Mouse (Mus musculus): ENCODE data around the gene Rasgef1c. TPM values are rescaled to one million over a fixed set of nuclear protein-coding genes. Genes with fewer than 3 reads are reported as not detected.

The Rasgef1c gene
- polyA plus RNA-seq, 1 experiment from 2014 or later: 0.30 TPM

GRCm38 (mm10) chr11:49958017-49958416, 56.4 kb downstream of the Rasgef1c start:
- Histone ChIP-seq H3K4me3 (ENCODE audit: low read length) (no peak overlapping the region), H3K9ac (replicated peaks; ENCODE audit: low read length) (no peak overlapping the region), H3K36me3 (ENCODE audit: insufficient read depth, low read length) (no peaks in the 10 kb centered on the region), H3K27ac (ENCODE audit: low read length) (no peak overlapping the region), H3K4me1 (ENCODE audit: insufficient read depth, low read length) (no peaks in the 10 kb centered on the region), H3K9me3 (ENCODE audit: low read length) (no peaks in the 10 kb centered on the region), H3K4me2 (replicated peaks; ENCODE audit: low read depth, low read length) (no peak overlapping the region), H3K27me3 (ENCODE audit: insufficient read depth, low read length) (peaks cover 11% of the 10 kb centered on the region; the same call in 1 of the 2 replicates)
- 88% methylated on average over 10 of the region's 10 CpGs for WGBS
- no peak for ATAC-seq (ENCODE audit: low FRiP score, low TSS enrichment)

DNA sequence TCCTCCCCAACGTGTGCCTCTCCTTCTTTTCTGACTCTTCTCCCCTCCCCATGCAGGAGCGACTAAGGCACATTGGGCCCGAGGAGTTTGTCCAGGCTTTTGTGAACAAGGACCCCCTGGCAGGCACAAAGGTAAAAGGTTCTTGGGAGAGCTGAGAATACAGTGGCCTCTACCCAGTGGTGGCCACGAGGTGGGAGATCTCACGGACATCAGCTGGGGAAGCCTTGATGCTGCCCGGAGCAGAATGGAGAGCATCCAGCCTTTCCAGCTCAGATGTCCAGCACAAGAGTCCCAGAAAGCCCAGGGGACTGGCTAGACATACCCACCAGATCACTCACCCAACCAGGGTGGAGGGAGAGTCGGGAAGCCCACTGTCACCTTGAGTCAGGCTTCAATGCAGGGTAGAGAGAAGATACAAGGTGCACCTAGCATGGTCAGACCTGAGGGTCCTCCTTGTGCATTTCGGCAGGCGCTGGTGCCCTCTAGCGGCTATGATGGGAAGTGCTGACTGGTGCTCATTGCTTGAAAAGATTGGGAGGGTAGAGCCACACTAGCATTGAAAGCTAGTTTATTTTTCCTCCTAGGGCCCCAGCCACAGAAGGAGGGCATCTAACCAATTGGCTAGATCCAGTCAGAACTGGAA, 59.6 kb downstream of the Rasgef1c start:
- no peak overlapping the region for H3K4me2 ChIP-seq (replicated peaks; ENCODE audit: low read depth, low read length)
- ATAC-seq (ENCODE audit: low FRiP score, low TSS enrichment): peak; percentile 59; the same call in 1 of the 2 replicates
- 0 out of 2 replicates have a peak, but pooled peaks cover 3% of the 10 kb centered on the region for H3K27me3 ChIP-seq (ENCODE audit: insufficient read depth, low read length)
- no peak overlapping the region for H3K9ac ChIP-seq (replicated peaks; ENCODE audit: low read length)
- WGBS: 34% methylated on average over 10 of the region's 10 CpGs
- no peaks in the 10 kb centered on the region for H3K4me1 ChIP-seq (ENCODE audit: insufficient read depth, low read length)
- no peaks in the 10 kb centered on the region for H3K9me3 ChIP-seq (ENCODE audit: low read length)
- H3K4me3 ChIP-seq (ENCODE audit: low read length): no peak overlapping the region
- H3K36me3 ChIP-seq (ENCODE audit: insufficient read depth, low read length): no peaks in the 10 kb centered on the region
- H3K27ac ChIP-seq (ENCODE audit: low read length): no peak overlapping the region

DNA sequence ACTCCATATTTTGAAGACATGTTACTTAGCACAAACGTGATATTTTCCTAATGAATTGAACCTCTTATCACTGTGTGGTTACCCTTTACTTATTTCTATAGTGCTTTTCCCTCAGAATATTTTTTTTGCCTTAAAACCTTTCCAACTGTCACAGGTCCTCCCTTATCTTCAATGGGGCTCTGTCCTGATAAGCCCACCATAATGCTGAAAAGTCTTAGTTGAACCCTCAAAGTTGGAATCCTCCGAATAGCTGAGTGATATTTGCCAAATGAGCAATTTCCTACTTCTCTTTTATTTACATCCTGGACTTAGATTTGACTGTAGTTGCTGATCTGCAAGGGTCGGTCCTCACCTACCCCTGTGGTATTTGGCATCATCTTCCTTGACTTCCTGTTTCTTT, 63.7 kb downstream of the Rasgef1c start:
- Histone ChIP-seq H3K9ac (replicated peaks; ENCODE audit: low read length) (no peak overlapping the region), H3K4me3 (ENCODE audit: low read length) (no peak overlapping the region), H3K27ac (ENCODE audit: low read length) (no peak overlapping the region), H3K27me3 (ENCODE audit: insufficient read depth, low read length) (0 out of 2 replicates have a peak, but pooled peaks cover 3% of the 10 kb centered on the region), H3K4me2 (replicated peaks; ENCODE audit: low read depth, low read length) (no peak overlapping the region), H3K4me1 (ENCODE audit: insufficient read depth, low read length) (no peaks in the 10 kb centered on the region), H3K9me3 (ENCODE audit: low read length) (no peaks in the 10 kb centered on the region), H3K36me3 (ENCODE audit: insufficient read depth, low read length) (no peaks in the 10 kb centered on the region)
- ATAC-seq (ENCODE audit: low FRiP score, low TSS enrichment): no peak
- WGBS: 68% methylated on average over 3 of the region's 3 CpGs

- ATAC-seq (ENCODE audit: low FRiP score, low TSS enrichment): no peak
- 88% methylated on average over 2 of the region's 2 CpGs for WGBS
Measured at GRCm38 (mm10) chr11:49969692-49970091, 68.1 kb downstream of the Rasgef1c start.

GRCm38 (mm10) chr11:49973657-49974340, 72.2 kb downstream of the Rasgef1c start:
- Histone ChIP-seq H3K9me3 (ENCODE audit: low read length) (no peaks in the 10 kb centered on the region), H3K27ac (ENCODE audit: low read length) (no peak overlapping the region), H3K4me2 (replicated peaks; ENCODE audit: low read depth, low read length) (no peak overlapping the region), H3K9ac (replicated peaks; ENCODE audit: low read length) (no peak overlapping the region), H3K27me3 (ENCODE audit: insufficient read depth, low read length) (no peaks in the 10 kb centered on the region), H3K36me3 (ENCODE audit: insufficient read depth, low read length) (no peaks in the 10 kb centered on the region), H3K4me3 (ENCODE audit: low read length) (no peak overlapping the region), H3K4me1 (ENCODE audit: insufficient read depth, low read length) (no peaks in the 10 kb centered on the region)
- 86% methylated on average over 10 of the region's 10 CpGs for WGBS
- no peak for ATAC-seq (ENCODE audit: low FRiP score, low TSS enrichment)

More at GRCm38 (mm10) chr11:49969692-49970091, 68.1 kb downstream of the Rasgef1c start:
- Histone ChIP-seq H3K4me1 (ENCODE audit: insufficient read depth, low read length) (no peaks in the 10 kb centered on the region), H3K4me2 (replicated peaks; ENCODE audit: low read depth, low read length) (no peak overlapping the region), H3K36me3 (ENCODE audit: insufficient read depth, low read length) (no peaks in the 10 kb centered on the region), H3K9ac (replicated peaks; ENCODE audit: low read length) (no peak overlapping the region), H3K27me3 (ENCODE audit: insufficient read depth, low read length) (no peaks in the 10 kb centered on the region), H3K9me3 (ENCODE audit: low read length) (no peaks in the 10 kb centered on the region), H3K4me3 (ENCODE audit: low read length) (no peak overlapping the region), H3K27ac (ENCODE audit: low read length) (no peak overlapping the region)

GRCm38 (mm10) chr11:49974675-49975074, 73.0 kb downstream of the Rasgef1c start:
- Histone ChIP-seq H3K9me3 (ENCODE audit: low read length) (no peaks in the 10 kb centered on the region), H3K9ac (replicated peaks; ENCODE audit: low read length) (no peak overlapping the region), H3K4me3 (ENCODE audit: low read length) (no peak overlapping the region), H3K36me3 (ENCODE audit: insufficient read depth, low read length) (no peaks in the 10 kb centered on the region), H3K4me1 (ENCODE audit: insufficient read depth, low read length) (no peaks in the 10 kb centered on the region), H3K27me3 (ENCODE audit: insufficient read depth, low read length) (no peaks in the 10 kb centered on the region), H3K27ac (ENCODE audit: low read length) (no peak overlapping the region), H3K4me2 (replicated peaks; ENCODE audit: low read depth, low read length) (no peak overlapping the region)
- no peak for ATAC-seq (ENCODE audit: low FRiP score, low TSS enrichment)
- whole genome bisulfite sequencing: 61% methylated on average over 1 of the region's 1 CpGs

DNA sequence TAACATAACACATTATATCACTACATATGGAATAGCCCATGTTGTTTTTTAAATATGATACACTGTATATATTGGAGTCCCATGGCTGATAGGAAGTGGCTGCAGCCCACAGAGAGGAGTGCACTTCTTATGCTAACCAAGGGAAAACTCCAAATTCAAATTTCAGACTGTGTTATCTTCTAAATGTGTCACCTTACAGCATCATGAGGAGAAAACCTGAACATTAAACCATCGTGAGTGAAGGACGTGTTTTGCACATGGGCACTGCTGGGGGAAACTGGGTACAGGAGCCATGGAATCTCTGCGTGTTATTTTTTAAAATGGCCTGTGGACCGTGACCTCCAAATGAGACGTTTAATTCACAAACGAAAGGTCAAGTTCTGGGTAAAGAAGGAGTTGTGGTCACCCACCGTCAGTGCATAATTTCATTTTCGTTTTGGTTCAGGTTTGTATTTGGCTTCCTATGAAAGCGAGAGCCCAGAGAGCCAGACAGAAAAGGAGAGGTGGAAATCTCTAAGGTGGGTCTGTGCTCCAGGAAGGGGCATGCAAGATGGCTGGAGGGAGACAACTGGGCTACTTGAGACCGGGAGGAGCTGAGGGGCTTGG, 76.4 kb downstream of the Rasgef1c start:
- Histone ChIP-seq H3K9me3 (ENCODE audit: low read length) (no peaks in the 10 kb centered on the region), H3K9ac (replicated peaks; ENCODE audit: low read length) (no peak overlapping the region), H3K36me3 (ENCODE audit: insufficient read depth, low read length) (no peaks in the 10 kb centered on the region), H3K4me3 (ENCODE audit: low read length) (no peak overlapping the region), H3K4me2 (replicated peaks; ENCODE audit: low read depth, low read length) (no peak overlapping the region), H3K27ac (ENCODE audit: low read length) (no peak overlapping the region), H3K27me3 (ENCODE audit: insufficient read depth, low read length) (no peaks in the 10 kb centered on the region), H3K4me1 (ENCODE audit: insufficient read depth, low read length) (no peaks in the 10 kb centered on the region)
- no peak for ATAC-seq (ENCODE audit: low FRiP score, low TSS enrichment)
- 74% methylated on average over 10 of the region's 10 CpGs for WGBS

DNA sequence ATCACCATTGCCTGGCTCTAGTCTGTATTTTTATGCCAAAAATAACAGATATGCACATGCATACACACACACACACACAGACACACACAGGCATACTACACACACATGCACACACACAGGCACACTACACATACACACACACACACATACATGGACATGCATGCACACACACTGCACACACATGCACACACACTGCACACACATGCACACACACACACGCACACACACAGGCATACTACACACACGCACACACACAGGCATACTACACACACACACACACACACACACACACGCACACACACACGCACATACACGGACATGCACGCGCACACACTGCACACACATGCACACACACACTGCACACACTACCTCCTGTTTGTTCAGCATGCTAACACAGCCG, 77.3 kb downstream of the Rasgef1c start:
- WGBS: 93% methylated on average over 8 of the region's 8 CpGs
- H3K27me3 ChIP-seq (ENCODE audit: insufficient read depth, low read length): no peaks in the 10 kb centered on the region
- H3K36me3 ChIP-seq (ENCODE audit: insufficient read depth, low read length): no peaks in the 10 kb centered on the region
- ATAC-seq (ENCODE audit: low FRiP score, low TSS enrichment): no peak
- no peak overlapping the region for H3K4me2 ChIP-seq (replicated peaks; ENCODE audit: low read depth, low read length)
- no peaks in the 10 kb centered on the region for H3K9me3 ChIP-seq (ENCODE audit: low read length)
- H3K27ac ChIP-seq (ENCODE audit: low read length): no peak overlapping the region
- H3K9ac ChIP-seq (replicated peaks; ENCODE audit: low read length): no peak overlapping the region
- H3K4me1 ChIP-seq (ENCODE audit: insufficient read depth, low read length): no peaks in the 10 kb centered on the region
- no peak overlapping the region for H3K4me3 ChIP-seq (ENCODE audit: low read length)

DNA sequence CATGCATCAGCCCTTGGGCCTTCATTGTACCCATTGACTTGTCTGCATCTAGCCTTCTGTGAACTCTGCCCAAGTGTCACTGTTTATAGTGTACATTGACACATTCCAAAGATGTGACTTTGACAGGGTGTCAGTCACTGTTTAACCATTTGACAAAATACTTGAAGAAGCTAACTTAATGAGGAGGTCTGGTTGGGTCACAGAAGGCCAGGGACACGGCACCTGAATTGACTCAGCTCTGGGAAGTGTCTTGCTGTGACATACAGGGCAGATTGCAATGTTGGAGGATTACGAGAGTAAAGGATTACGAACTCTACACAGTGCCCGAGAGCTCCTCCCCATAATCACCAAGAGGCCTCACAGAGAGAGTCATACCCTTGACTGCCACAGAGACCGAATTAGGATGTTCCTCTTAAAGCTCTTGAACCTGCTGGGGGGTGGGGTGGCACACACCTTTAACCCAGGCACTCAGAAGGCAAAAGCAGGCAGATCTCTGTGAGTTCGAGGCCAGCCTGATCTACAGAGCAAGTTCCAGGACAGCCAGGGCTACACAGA, 79.1 kb downstream of the Rasgef1c start:
- Histone ChIP-seq H3K27ac (ENCODE audit: low read length) (no peak overlapping the region), H3K9me3 (ENCODE audit: low read length) (no peaks in the 10 kb centered on the region), H3K27me3 (ENCODE audit: insufficient read depth, low read length) (no peaks in the 10 kb centered on the region), H3K4me1 (ENCODE audit: insufficient read depth, low read length) (no peaks in the 10 kb centered on the region), H3K4me2 (replicated peaks; ENCODE audit: low read depth, low read length) (no peak overlapping the region), H3K9ac (replicated peaks; ENCODE audit: low read length) (no peak overlapping the region), H3K36me3 (ENCODE audit: insufficient read depth, low read length) (no peaks in the 10 kb centered on the region), H3K4me3 (ENCODE audit: low read length) (no peak overlapping the region)
- ATAC-seq (ENCODE audit: low FRiP score, low TSS enrichment): no peak
- WGBS: 71% methylated on average over 6 of the region's 6 CpGs
